Mouse (Mus musculus): ENCODE data around the gene Cpsf4.
"Not testable (repeated sequence)": the region's sequence is repeated elsewhere in the genome, so short reads cannot be mapped to it uniquely, and the experiment has no call there.

Gene Cpsf4

DNA sequence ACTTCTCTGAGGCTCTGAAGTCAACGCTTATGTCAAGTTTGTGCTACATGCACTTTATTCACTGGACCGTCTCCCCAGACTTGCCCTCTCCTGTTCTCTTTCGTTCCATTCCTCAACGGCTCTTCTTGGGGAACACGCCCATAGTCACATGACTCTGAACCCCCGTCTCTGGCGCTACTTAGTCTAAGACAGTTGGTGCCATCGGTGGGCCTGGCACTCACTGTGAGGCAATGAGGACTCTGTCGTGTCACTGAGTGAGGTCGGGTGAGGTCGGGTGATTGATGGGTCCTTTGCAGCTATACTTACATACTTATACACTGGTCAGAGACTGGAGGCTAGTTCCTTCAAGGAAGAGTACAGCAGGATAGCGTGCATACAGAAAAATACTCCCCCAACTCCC, 56.4 kb downstream of the Cpsf4 start:
- DNase-seq (ENCODE audit: low spot score), result no peak

GRCm38 (mm10) chr5:145226453-145226852, 59.4 kb downstream of the Cpsf4 start:
- no peak for DNase-seq (ENCODE audit: low spot score)

- DNase-seq (ENCODE audit: low spot score), result not testable (repeated sequence)
These were observed 62.3 kb downstream of the Cpsf4 start for GRCm38 (mm10) chr5:145229283-145229682.

DNA sequence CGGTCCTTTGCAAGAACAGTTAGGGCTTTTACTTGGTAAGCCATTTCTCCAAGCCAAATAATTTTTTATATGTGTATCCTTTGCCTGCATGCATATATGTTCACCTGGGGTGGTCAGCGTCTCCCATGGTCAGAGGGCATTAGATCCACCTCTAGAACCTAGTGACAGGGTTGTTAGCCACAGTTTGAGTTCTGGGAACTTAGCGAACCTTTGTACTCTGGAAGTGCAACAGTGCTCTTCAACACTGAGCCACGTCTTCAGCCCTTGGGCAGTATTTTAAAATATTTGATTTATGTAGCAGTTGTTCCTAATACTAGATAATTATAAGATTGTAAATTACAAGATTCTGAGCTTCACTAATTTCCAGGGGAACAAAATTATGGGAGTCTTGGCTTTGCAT, 63.6 kb downstream of the Cpsf4 start:
- no peak for DNase-seq (ENCODE audit: low spot score)

DNA sequence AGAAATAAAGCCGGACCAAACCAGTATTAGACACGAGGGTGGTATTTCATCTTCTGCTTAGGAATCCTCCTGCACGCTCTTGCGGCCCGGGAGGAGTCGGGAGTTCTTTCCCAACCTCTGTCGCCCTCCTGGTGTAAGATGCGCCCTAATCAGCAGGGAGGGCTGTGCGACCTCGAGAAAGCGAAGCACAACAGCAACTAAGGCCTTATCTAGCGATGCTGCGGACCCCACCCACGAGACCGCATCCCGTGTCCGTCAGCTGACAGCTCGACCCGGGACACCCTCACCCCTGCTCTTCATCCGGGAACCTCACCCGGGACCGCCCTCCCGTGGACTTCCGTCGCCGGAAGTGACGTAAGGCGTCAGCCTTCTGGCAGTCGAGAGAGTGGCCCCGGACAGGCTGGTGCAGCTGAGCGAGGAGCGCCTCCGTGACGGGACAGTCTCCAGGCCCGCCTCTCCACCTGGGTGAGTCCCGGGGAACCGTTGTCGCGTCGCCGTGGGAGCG, 64.4 kb downstream of the Cpsf4 start, which contains the start of gene Zfp655:
Zfp655 (plus strand) TSS at position 349 of the 505 bp plus-strand sequence.
- peak; percentile 91 for DNase-seq (ENCODE audit: low spot score)
